Mouse (Mus musculus): ENCODE data around the gene Ltb. TPM values are rescaled to one million over a fixed set of nuclear protein-coding genes. Genes with fewer than 3 reads are reported as not detected.
"Not testable (repeated sequence)": the region's sequence is repeated elsewhere in the genome, so short reads cannot be mapped to it uniquely, and the experiment has no call there.

The Ltb gene
- polyA plus RNA-seq, 1 experiment from 2014 or later, result 167 TPM

- no peak for DNase-seq (ENCODE audit: low spot score)
These were observed 26.1 kb downstream of the Ltb start, which contains the start of gene Gm16181 for GRCm38 (mm10) chr17:35220156-35220952. TSS of gene Gm16181 (plus strand) at chr17:35220834.

- peak; percentile 79 for DNase-seq (ENCODE audit: low spot score)
These were observed 28.1 kb downstream of the Ltb start for GRCm38 (mm10) chr17:35222299-35222698.

- DNase-seq (ENCODE audit: low spot score), result no peak
These were observed 30.4 kb downstream of the Ltb start for GRCm38 (mm10) chr17:35224641-35225040.

- no peak for DNase-seq (ENCODE audit: low spot score)
These were observed 31.2 kb downstream of the Ltb start for GRCm38 (mm10) chr17:35225456-35225855.

GRCm38 (mm10) chr17:35226561-35227046, 32.4 kb downstream of the Ltb start:
- no peak for DNase-seq (ENCODE audit: low spot score)

- no peak for DNase-seq (ENCODE audit: low spot score)
These were observed 36.8 kb downstream of the Ltb start for GRCm38 (mm10) chr17:35231022-35231421.

- peak; percentile 79 for DNase-seq (ENCODE audit: low spot score)
These were observed 37.8 kb downstream of the Ltb start for GRCm38 (mm10) chr17:35232043-35232442.

- peak; percentile 72 for DNase-seq (ENCODE audit: low spot score)
These were observed 38.4 kb downstream of the Ltb start for GRCm38 (mm10) chr17:35232659-35233058.

GRCm38 (mm10) chr17:35233114-35233980, 39.1 kb downstream of the Ltb start, which contains the start of gene Atp6v1g2:
TSS of gene Atp6v1g2 (plus strand) at chr17:35233660.
- no peak for DNase-seq (ENCODE audit: low spot score)

- not testable (repeated sequence) for DNase-seq (ENCODE audit: low spot score)
These were observed 39.9 kb downstream of the Ltb start for GRCm38 (mm10) chr17:35234090-35234489.

- peak; percentile 42 for DNase-seq (ENCODE audit: low spot score)
These were observed 40.7 kb downstream of the Ltb start for GRCm38 (mm10) chr17:35234903-35235302.

- DNase-seq (ENCODE audit: low spot score), result peak; percentile 90
These were observed 41.6 kb downstream of the Ltb start, which contains the start of gene Nfkbil1 for GRCm38 (mm10) chr17:35235614-35236389. TSS of gene Nfkbil1 (minus strand) at chr17:35235792.

GRCm38 (mm10) chr17:35236390-35236746, 42.1 kb downstream of the Ltb start:
- peak; percentile 95 for DNase-seq (ENCODE audit: low spot score)

GRCm38 (mm10) chr17:35236996-35237395, 42.8 kb downstream of the Ltb start:
- no peak for DNase-seq (ENCODE audit: low spot score)

GRCm38 (mm10) chr17:35237504-35237903, 43.3 kb downstream of the Ltb start:
- no peak for DNase-seq (ENCODE audit: low spot score)

GRCm38 (mm10) chr17:35239700-35240099, 45.5 kb downstream of the Ltb start:
- no peak for DNase-seq (ENCODE audit: low spot score)

- DNase-seq (ENCODE audit: low spot score), result no peak
These were observed 46.4 kb downstream of the Ltb start for GRCm38 (mm10) chr17:35240384-35241304.

GRCm38 (mm10) chr17:35241305-35242014, 47.2 kb downstream of the Ltb start, which contains the start of gene Ddx39b:
TSS of gene Ddx39b (plus strand) at chr17:35241746.
- DNase-seq (ENCODE audit: low spot score), result peak; percentile 98

Data from thymus, postnatal 0 days (tissue).